Mouse (Mus musculus) lung, embryonic 16.5 days (tissue): Measurements from ENCODE around the gene Trcg1. TPM values are rescaled to one million over a fixed set of nuclear protein-coding genes. Genes with fewer than 3 reads are reported as not detected.
"Not testable (repeated sequence)": the region's sequence is repeated elsewhere in the genome, so short reads cannot be mapped to it uniquely, and the experiment has no call there.

ENCODE experiments used
- ATAC-seq: fragments of 200-750 bp; cut with Nextera tagmentation; 2 replicates; pipeline ENCODE4 v1.8.0; 2017; ENCODE audit warnings: low read depth, mild to moderate bottlenecking, moderate library complexity
- H3K27ac ChIP-seq: fragments of 300-500 bp; sonication (generic); 2 replicates; pipeline ENCODE4 v1.5.1; 2014; ENCODE audit warnings: mild to moderate bottlenecking, control low read depth, low read length
- H3K27me3 ChIP-seq: fragments of 300-500 bp; sonication (generic); 2 replicates; pipeline ENCODE4 v1.6.1; 2014; ENCODE audit warnings: low read depth, low read length, mixed read lengths; ENCODE audit not compliant: control insufficient read depth, insufficient read depth
- H3K36me3 ChIP-seq: fragments of 300-500 bp; sonication (generic); 2 replicates; pipeline ENCODE4 v1.6.1; 2014; ENCODE audit warnings: low read length; ENCODE audit not compliant: control insufficient read depth, insufficient read depth
- H3K4me1 ChIP-seq: fragments of 300-500 bp; sonication (generic); replicated peaks from 2 replicates; pipeline ENCODE4 v1.6.1; 2014; ENCODE audit warnings: low read length, mixed read lengths; ENCODE audit not compliant: control insufficient read depth, insufficient read depth
- H3K4me2 ChIP-seq: fragments of 300-500 bp; sonication (generic); 2 replicates; pipeline ENCODE4 v1.6.1; 2014; ENCODE audit warnings: low read depth, low read length, control low read depth
- H3K4me3 ChIP-seq: fragments of 300-500 bp; sonication (generic); 2 replicates; pipeline ENCODE4 v1.5.1; 2014; ENCODE audit warnings: mild to moderate bottlenecking, low read length, control low read depth
- H3K9ac ChIP-seq: fragments of 300-500 bp; sonication (generic); 2 replicates; pipeline ENCODE4 v1.6.1; 2014; ENCODE audit warnings: low read length, control low read depth
- H3K9me3 ChIP-seq: fragments of 300-500 bp; sonication (generic); 2 replicates; pipeline ENCODE4 v1.6.1; 2016; ENCODE audit warnings: low read length; ENCODE audit not compliant: control insufficient read depth
- WGBS: fragments of 180-500 bp; shearing (Covaris S2); extraction: QIAGEN DNeasy Blood & Tissue Kit; methylation state at CpG from one replicate; pipeline ENCODE4 v1.1.7; 2014; 5-methylcytosine and 5-hydroxymethylcytosine counted together
- polyA plus RNA-seq: library from polyadenylated mRNA; unstranded; fragments of >200 nt; fragmentation: Nextera tagmentation; extraction: Ambion mirVana; gene quantifications from 2 replicates; pipeline ENCODE4 v1.2.1, GENCODE M21; 2015

The Trcg1 gene
- polyA plus RNA-seq, 1 experiment from 2014 or later, result not detected

DNA sequence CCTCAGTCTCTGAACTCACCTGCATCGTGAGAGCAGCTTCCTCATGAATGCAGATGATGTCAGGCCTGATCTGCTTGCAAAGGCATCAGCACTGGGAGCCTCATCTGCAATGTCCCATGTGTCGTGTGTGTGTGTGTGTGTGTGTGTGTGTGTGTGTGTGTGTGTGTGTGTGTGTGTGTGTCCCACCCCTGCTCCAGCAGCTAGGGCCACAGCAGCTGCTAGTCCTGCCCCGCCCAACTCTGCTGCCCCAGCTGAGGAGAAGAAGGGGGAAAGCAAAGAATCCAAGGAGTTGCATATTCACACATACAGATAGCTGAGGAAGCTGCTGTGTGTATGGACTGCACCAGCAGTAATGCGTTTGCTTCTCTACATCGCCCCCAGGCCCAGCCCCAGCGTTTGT is 19.1 kb upstream of the Trcg1 start:
- H3K9me3 ChIP-seq, result no peaks in the 10 kb centered on the region
- no peaks in the 10 kb centered on the region for H3K4me1 ChIP-seq
- no peak overlapping the region for H3K4me2 ChIP-seq
- no peak for ATAC-seq
- H3K27me3 ChIP-seq, result no peaks in the 10 kb centered on the region
- WGBS, result 78% methylated on average over 6 of the region's 6 CpGs
- no peaks in the 10 kb centered on the region for H3K36me3 ChIP-seq
- H3K9ac ChIP-seq, result no peak overlapping the region
- H3K27ac ChIP-seq, result no peak overlapping the region
- H3K4me3 ChIP-seq, result no peak overlapping the region

DNA sequence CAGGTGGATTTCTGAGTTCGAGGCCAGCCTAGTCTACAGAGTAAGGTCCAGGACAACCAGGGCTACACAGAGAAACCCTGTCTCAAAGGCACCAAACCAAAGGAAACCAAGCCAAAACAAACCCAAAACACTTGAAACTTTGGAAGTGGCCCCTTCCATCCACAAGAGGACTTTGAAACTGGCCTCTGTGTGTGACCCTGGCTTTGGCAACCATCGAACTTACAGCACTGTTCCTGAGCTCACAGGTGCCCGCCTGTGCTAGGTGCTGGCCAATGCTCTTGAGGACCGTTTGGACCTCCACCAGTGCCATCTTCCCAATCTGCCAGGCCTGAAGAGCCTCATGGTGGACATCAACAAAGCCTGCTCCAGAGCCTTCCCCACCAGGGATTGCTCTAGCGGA is 17.6 kb upstream of the Trcg1 start:
- H3K36me3 ChIP-seq, result no peaks in the 10 kb centered on the region
- no peak overlapping the region for H3K4me2 ChIP-seq
- no peaks in the 10 kb centered on the region for H3K4me1 ChIP-seq
- ATAC-seq, result no peak
- H3K9ac ChIP-seq, result no peak overlapping the region
- H3K4me3 ChIP-seq, result no peak overlapping the region
- H3K27ac ChIP-seq, result no peak overlapping the region
- WGBS, result 80% methylated on average over 5 of the region's 5 CpGs
- no peaks in the 10 kb centered on the region for H3K9me3 ChIP-seq
- H3K27me3 ChIP-seq, result no peaks in the 10 kb centered on the region

DNA sequence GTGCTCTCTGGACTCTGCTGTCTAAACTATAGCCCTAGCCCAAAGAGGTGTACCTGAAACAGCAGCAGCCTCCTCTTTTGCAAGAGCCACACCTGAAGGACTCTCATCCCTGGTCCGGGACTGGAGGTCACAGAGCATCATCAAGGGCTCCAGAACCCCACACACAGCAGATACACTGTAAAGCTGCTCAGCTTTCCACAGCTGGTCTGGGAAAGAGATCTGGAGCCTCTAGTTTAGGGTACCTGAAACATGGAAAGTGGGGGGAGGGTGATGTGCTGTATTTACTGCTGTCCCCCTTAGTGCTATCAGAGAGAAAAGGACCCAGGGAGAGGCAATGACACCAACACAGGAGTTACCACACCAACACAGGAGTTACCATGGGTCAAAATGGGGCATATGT is 16.8 kb upstream of the Trcg1 start:
- no peaks in the 10 kb centered on the region for H3K4me1 ChIP-seq
- H3K36me3 ChIP-seq, result no peaks in the 10 kb centered on the region
- ATAC-seq, result no peak
- H3K9ac ChIP-seq, result no peak overlapping the region
- H3K27me3 ChIP-seq, result no peaks in the 10 kb centered on the region
- 71% methylated on average over 1 of the region's 1 CpGs for WGBS
- H3K9me3 ChIP-seq, result no peaks in the 10 kb centered on the region
- H3K4me2 ChIP-seq, result no peak overlapping the region
- no peak overlapping the region for H3K27ac ChIP-seq
- H3K4me3 ChIP-seq, result no peak overlapping the region

DNA sequence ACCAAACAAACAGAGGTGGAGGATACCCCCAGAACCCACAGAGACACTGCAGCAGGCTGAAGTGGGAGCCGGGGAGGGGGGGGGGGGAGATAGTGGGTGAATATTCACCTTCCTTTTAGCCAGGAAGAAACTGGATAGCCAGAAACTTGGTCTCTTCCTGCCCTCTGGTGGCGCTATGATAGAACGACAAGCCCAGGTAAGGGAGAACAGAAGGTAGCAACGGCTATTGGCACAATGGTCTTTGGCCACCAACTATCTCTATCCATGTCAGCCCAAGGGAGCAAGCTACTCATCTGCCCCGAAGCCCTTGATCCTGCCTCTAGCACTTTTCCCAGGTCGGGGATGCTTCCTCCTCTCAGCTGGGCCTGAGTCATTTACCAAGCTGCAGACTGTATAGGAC is 16.0 kb upstream of the Trcg1 start:
- Histone ChIP-seq H3K9ac (no peak overlapping the region), H3K27me3 (no peaks in the 10 kb centered on the region), H3K27ac (no peak overlapping the region), H3K4me2 (no peak overlapping the region), H3K9me3 (no peaks in the 10 kb centered on the region), H3K4me1 (no peaks in the 10 kb centered on the region), H3K4me3 (no peak overlapping the region), H3K36me3 (no peaks in the 10 kb centered on the region)
- WGBS, result 12% methylated on average over 6 of the region's 6 CpGs
- ATAC-seq, result no peak

DNA sequence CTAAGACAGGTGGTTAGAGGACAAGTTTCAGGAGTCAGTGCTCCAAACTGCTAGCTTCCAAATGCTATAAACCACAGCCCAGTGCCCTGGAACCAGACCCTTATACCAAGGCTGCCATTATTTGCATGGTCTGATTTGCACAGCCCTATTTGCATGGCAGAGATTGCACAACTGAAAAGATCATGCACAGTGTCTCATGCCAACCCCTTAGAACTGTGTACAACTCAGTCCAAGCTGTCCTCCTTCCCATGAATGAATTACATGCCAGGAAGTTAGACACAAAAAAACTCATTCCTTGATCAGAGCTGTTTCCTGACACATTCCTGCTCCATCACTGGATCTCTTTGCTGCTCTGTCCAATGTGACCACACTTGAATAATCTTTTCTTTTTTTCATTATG is 13.0 kb upstream of the Trcg1 start:
- no peaks in the 10 kb centered on the region for H3K36me3 ChIP-seq
- ATAC-seq, result no peak
- H3K27me3 ChIP-seq, result no peaks in the 10 kb centered on the region
- H3K4me1 ChIP-seq, result no peaks in the 10 kb centered on the region
- no peak overlapping the region for H3K4me3 ChIP-seq
- no peak overlapping the region for H3K4me2 ChIP-seq
- no peak overlapping the region for H3K9ac ChIP-seq
- no peak overlapping the region for H3K27ac ChIP-seq
- H3K9me3 ChIP-seq, result no peaks in the 10 kb centered on the region

DNA sequence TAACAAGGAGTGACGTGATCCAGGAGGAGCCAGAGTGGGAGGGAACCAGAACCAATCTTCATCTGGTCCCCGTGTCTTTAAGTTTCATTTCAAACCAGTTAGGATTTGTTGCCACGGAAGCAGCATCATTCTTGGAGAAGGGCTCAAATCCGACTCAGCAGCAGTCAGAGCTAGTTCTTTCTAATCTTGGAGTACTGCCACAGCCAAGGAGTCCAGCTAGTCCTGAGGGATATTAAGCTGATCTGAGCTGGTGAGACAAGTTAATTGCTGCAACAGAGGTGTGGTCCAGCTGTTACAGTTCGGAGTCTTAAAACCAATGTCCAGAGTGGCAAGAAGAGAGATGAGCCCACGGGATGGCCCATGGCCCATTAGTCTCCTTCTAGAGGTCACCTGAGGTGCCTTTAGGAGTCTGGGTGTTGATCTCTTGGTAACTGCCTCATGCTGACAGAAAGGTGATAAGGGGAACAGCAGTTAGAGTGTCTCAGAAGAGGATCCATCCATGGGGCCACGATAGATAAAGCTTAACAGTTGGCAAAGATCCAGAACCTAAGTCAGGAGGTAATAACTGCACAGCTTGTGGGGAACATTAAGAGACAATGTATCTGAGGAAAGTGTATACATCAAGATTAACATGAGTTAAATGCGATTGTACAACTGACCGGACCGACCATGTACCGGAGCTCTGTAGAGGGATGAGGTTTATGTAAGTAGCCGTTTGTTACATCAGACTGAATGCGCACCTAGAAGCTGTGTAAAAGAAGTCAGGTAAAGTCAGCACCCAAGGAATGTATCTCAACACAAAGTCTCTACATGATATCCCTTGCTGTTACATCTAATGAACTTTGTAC is 10.4 kb upstream of the Trcg1 start:
- no peak for ATAC-seq
- Histone ChIP-seq H3K4me1 (peaks cover 4% of the 10 kb centered on the region; the same call in 1 of the 2 replicates), H3K9me3 (no peaks in the 10 kb centered on the region), H3K27me3 (no peaks in the 10 kb centered on the region), H3K4me3 (no peak overlapping the region), H3K27ac (no peak overlapping the region), H3K36me3 (no peaks in the 10 kb centered on the region), H3K4me2 (no peak overlapping the region), H3K9ac (no peak overlapping the region)
- WGBS, result 58% methylated on average over 13 of the region's 13 CpGs

DNA sequence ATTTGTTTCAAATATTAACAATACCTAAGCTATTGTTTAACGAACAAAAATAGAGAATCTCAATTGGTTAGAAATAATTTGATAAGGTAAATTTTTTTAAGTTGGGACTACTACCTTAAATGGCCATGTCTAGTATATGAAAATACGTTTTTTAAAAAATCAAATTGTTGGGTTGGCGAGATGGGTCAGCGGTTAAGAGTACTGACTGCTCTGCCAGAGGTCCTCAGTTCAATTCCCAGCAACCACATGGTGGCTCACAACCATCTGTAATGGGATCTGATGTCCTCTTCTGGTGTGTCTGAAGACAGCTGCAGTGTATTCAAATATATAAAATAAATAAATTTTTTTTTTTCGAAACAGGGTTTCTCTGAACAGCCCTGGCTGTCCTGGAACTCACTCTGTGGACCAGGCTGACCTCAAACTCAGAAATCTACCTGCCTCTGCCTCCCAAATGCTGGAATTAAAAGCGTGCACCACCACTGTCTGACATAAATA is 9.7 kb upstream of the Trcg1 start:
- not testable (repeated sequence) for H3K4me3 ChIP-seq, H3K27me3 ChIP-seq, H3K27ac ChIP-seq, ATAC-seq, H3K9me3 ChIP-seq, H3K4me2 ChIP-seq, H3K36me3 ChIP-seq, H3K4me1 ChIP-seq, H3K9ac ChIP-seq
- WGBS, result 81% methylated on average over 6 of the region's 6 CpGs

DNA sequence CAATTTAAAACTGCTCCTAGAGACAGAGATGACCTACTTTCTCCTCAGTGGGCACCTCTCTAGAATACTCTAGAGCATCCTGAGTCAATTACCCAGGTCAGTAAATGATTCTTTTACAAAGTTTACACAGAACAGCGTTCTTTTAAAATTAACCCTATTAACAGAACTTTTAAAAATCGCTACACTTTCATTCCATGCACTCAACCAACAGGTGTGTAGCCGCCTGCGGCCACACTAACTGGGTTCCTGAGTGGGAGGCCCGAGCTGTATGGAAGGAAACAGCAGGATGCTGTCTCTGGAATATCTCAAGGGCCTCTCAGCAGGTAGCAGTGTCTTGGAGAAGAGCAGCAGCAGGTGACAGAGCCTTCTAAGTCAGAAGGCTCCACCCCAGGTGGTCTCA is 9.2 kb upstream of the Trcg1 start:
- Histone ChIP-seq H3K9ac (no peak overlapping the region), H3K9me3 (no peaks in the 10 kb centered on the region), H3K4me3 (no peak overlapping the region), H3K27ac (no peak overlapping the region), H3K4me1 (peaks cover 4% of the 10 kb centered on the region; the same call in 1 of the 2 replicates), H3K27me3 (no peaks in the 10 kb centered on the region), H3K4me2 (no peak overlapping the region), H3K36me3 (no peaks in the 10 kb centered on the region)
- no peak for ATAC-seq
- 62% methylated on average over 5 of the region's 5 CpGs for WGBS

DNA sequence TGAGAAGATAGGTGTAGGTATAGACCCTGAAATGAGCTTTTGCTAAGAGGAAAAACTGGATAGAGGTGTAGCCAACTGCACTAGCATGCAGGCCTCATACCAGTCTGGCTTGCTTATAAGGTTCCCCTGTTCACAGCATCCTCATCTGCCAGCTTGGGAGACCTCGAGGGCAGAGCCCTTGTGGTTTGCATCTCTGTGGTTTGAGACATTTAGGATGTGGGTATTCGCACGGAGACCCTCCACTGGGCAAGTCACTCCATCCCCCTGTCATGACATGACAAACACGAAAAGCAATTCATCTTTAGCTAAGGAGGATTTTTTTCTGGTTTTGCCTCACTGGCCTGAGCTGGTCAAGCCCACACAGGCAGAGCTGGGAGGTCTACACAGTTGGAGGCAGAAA is 8.2 kb upstream of the Trcg1 start:
- H3K36me3 ChIP-seq, result no peaks in the 10 kb centered on the region
- WGBS, result 73% methylated on average over 4 of the region's 4 CpGs
- H3K9ac ChIP-seq, result no peak overlapping the region
- no peak overlapping the region for H3K27ac ChIP-seq
- H3K4me2 ChIP-seq, result no peak overlapping the region
- ATAC-seq, result no peak
- H3K27me3 ChIP-seq, result no peaks in the 10 kb centered on the region
- H3K4me3 ChIP-seq, result no peak overlapping the region
- H3K9me3 ChIP-seq, result no peaks in the 10 kb centered on the region
- H3K4me1 ChIP-seq, result peaks cover 4% of the 10 kb centered on the region; the same call in 1 of the 2 replicates
